Mouse (Mus musculus) heart, postnatal 25 days (tissue): Measurements from ENCODE around the gene Upf1. TPM values are rescaled to one million over a fixed set of nuclear protein-coding genes. Genes with fewer than 3 reads are reported as not detected.
A peak's percentile ranks its signal among the peaks of the same experiment; 100 is the strongest.

Experiments
- DNase-seq: peaks from one replicate; pipeline ENCODE4 v3.0.0; 2022; ENCODE audit warnings: low spot score
- intact Hi-C: fragments of 180-260 bp; cut with DNase I; formaldehyde crosslinking; loops from one replicate; pipeline ENCODE4 v1.15.1; 2025
- total RNA-seq, 2 experiments: library from RNA; stranded (reverse); gene quantifications; 2 replicates each; pipeline ENCODE4 v1.2.3; 2021

Gene Upf1
- total RNA-seq, 2 experiments from 2014 or later, result 43.2 to 46.3 TPM

DNA sequence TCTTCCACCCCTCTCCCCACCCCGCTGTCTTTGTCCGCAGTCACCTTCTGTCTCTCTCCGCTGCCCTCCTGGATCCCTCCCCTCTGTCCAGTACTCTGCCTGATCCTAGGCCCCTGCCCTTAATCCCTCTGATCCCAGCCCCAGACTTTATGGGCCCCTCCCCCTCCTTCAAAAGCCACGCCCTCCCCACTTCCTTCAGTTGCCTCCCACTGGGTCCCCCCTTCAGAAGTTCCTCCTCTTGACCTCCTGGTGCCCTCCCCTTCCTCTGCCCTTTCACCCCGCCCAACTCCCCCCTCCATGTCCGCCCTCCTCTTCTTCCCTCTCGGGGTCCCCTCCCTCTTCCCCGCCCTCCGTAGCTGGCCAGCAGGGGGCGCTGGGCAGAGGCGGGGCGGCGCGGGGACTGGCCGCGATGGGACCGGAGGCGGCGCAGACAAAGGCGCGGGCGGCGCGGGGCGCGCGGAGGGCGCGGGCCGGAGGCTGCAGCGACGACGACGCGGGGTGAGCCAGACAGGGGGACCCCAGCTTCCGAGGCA, 70.4 kb downstream of the Upf1 start, which contains the start of gene Homer3:
Gene Homer3 (plus strand): TSS at position 225 of the 533 bp plus-strand sequence.
- intact Hi-C loops, result loop anchor here (1.0 kb wide), 1 partner anchor 48 kb away; the partner anchor contains the start of genes Armc6 and Sugp2
- peak; percentile 91 for DNase-seq

Other genes starting within 250 kb of the Upf1 start
- under 1 TPM in 1 of 2 experiments, not detected in 1; 0.03 TPM for gene Ncan, start 232.4 kb downstream of the Upf1 start, total RNA-seq
- 1 to 10 TPM; 5.4 to 7.6 TPM for gene Nr2c2ap, start 221.9 kb downstream of the Upf1 start, total RNA-seq
- gene Rfxank, start 214.1 kb downstream of the Upf1 start, total RNA-seq, result 10 to 100 TPM; 20.9 to 21.5 TPM
- 10 to 100 TPM; 21.2 to 25.5 TPM for gene Borcs8, start 213.8 kb downstream of the Upf1 start, total RNA-seq
- under 1 TPM in 1 of 2 experiments, not detected in 1; 0.31 TPM for gene Mef2b, start 213.6 kb downstream of the Upf1 start, total RNA-seq
- 10 to 100 TPM; 93.0 to 98.1 TPM for gene Tmem161a, start 180.9 kb downstream of the Upf1 start, total RNA-seq
- gene Slc25a42, start 141.0 kb downstream of the Upf1 start, total RNA-seq, result 10 to 100 TPM; 48.1 to 48.4 TPM
- gene Sugp2, start 119.1 kb downstream of the Upf1 start, total RNA-seq, result 10 to 100 TPM; 38.9 to 41.5 TPM
- gene Armc6, start 118.8 kb downstream of the Upf1 start, total RNA-seq, result 1 to 10 TPM; 7.6 to 8.0 TPM
- gene Homer3, start 70.5 kb downstream of the Upf1 start, total RNA-seq, result 10 to 100 TPM; 12.0 to 12.3 TPM
- gene Ddx49, start 50.8 kb downstream of the Upf1 start, total RNA-seq, result 10 to 100 TPM; 24.7 to 33.8 TPM
- 100 to 1,000 TPM; 145 to 159 TPM for gene Cope, start 50.8 kb downstream of the Upf1 start, total RNA-seq
- gene Cers1, start 37.5 kb downstream of the Upf1 start, total RNA-seq, result under 1 TPM; 0.31 to 0.39 TPM
- gene Gdf1, start 23.5 kb downstream of the Upf1 start, total RNA-seq, result under 1 TPM in 1 of 2 experiments, not detected in 1; 0.21 TPM
- gene Comp, start 20.3 kb upstream of the Upf1 start, total RNA-seq, result 1 to 10 TPM; 6.1 to 7.0 TPM
- gene Crtc1, start 86.3 kb upstream of the Upf1 start, total RNA-seq, result 10 to 100 TPM; 10.3 to 10.6 TPM
- gene Klhl26, start 123.7 kb upstream of the Upf1 start, total RNA-seq, result 1 to 10 TPM; 7.6 to 7.7 TPM
- gene Tmem59l, start 134.1 kb upstream of the Upf1 start, total RNA-seq, result not detected
- gene Crlf1, start 139.9 kb upstream of the Upf1 start, total RNA-seq, result under 1 TPM; 0.34 to 0.81 TPM
- 100 to 1,000 TPM; 102 TPM for gene Rex1bd, start 153.5 kb upstream of the Upf1 start, total RNA-seq
- gene Uba52, start 157.5 kb upstream of the Upf1 start, total RNA-seq, result 1,000 to 10,000 TPM; 1,533 to 1,573 TPM
- 100 to 1,000 TPM; 130 to 135 TPM for gene Fkbp8, start 174.4 kb upstream of the Upf1 start, total RNA-seq
- 10 to 100 TPM; 73.6 to 76.6 TPM for gene Kxd1, start 174.7 kb upstream of the Upf1 start, total RNA-seq
- 10 to 100 TPM; 11.7 to 13.3 TPM for gene Ell, start 186.2 kb upstream of the Upf1 start, total RNA-seq
- 10 to 100 TPM; 21.5 to 25.1 TPM for gene Isyna1, start 241.1 kb upstream of the Upf1 start, total RNA-seq